13 mouse cellular contexts compared by ENCODE assay signal in genomic region chr17:63288850-63289249, GRCm38 (mm10).
"Had no signal": no experiment of that assay in that cellular context is flagged by ENCODE, and none has a peak within 500 bp of the region (broad histone marks: within the 10 kb centered on the region; RNA-seq: fewer than 3 reads in every experiment).

No protein-coding gene starts in this region.

- H3K4me3 ChIP-seq: kidney, embryonic 15.5 days; limb, embryonic 13.5 days; midbrain, embryonic 12.5 days; myocyte; neural tube, embryonic 15.5 days had no signal

- H3K27ac ChIP-seq: kidney, embryonic 15.5 days; limb, embryonic 13.5 days; liver, embryonic 14.5 days; midbrain, embryonic 12.5 days; neural tube, embryonic 15.5 days; stomach, postnatal 0 days had no signal

- DNase-seq: kidney, adult 18-20 months; layer of hippocampus, postnatal 36 days; lung, adult 18-20 months; right cerebral cortex, adult 18-20 months; right cerebral cortex, postnatal 25 days; thymus, postnatal 4 days had no signal
